Mouse (Mus musculus): Measurements from ENCODE around the gene Taf1b. TPM values are rescaled to one million over a fixed set of nuclear protein-coding genes. Genes with fewer than 3 reads are reported as not detected.

Gene Taf1b
- polyA plus RNA-seq, 1 experiment: 35.9 TPM

GRCm38 (mm10) chr12:24592055-24592454, 93.9 kb downstream of the Taf1b start:
- no peaks in the 10 kb centered on the region for H3K27me3 ChIP-seq (ENCODE audit: control insufficient read depth, insufficient read depth, low read length, poor library complexity, severe bottlenecking)
- TF ChIP-seq POLR2A (IDR thresholded peaks at IDR 0.05; ENCODE audit: insufficient read depth, low read length) (no peak), CTCF (IDR thresholded peaks at IDR 0.05; ENCODE audit: low read depth, low read length) (no peak), EP300 (IDR thresholded peaks at IDR 0.05; ENCODE audit: insufficient read depth, low read depth, low read length) (no peak)
- H3K36me3 ChIP-seq (ENCODE audit: control insufficient read depth, insufficient read depth, low read length, poor library complexity, severe bottlenecking): no peaks in the 10 kb centered on the region; the same call in 1 of the 2 replicates
- H3K4me1 ChIP-seq (ENCODE audit: control insufficient read depth, insufficient read depth, low read length): peaks cover 9% of the 10 kb centered on the region
- no peak overlapping the region for H3K9ac ChIP-seq (ENCODE audit: low read depth, poor library complexity, severe bottlenecking)
- no peak overlapping the region for H3K27ac ChIP-seq (ENCODE audit: insufficient read depth, low read length)
- H3K9me3 ChIP-seq (replicated peaks; ENCODE audit: control insufficient read depth, insufficient read depth, low read length, poor library complexity, severe bottlenecking): no peaks in the 10 kb centered on the region
- no peak overlapping the region for H3K4me3 ChIP-seq (ENCODE audit: low read depth, low read length)

- Histone ChIP-seq H3K27me3 (ENCODE audit: control insufficient read depth, insufficient read depth, low read length, poor library complexity, severe bottlenecking) (no peaks in the 10 kb centered on the region), H3K4me1 (ENCODE audit: control insufficient read depth, insufficient read depth, low read length) (peaks cover 9% of the 10 kb centered on the region), H3K4me3 (ENCODE audit: low read depth, low read length) (peak overlapping the region; percentile 10; the same call in 1 of the 2 replicates), H3K36me3 (ENCODE audit: control insufficient read depth, insufficient read depth, low read length, poor library complexity, severe bottlenecking) (no peaks in the 10 kb centered on the region), H3K9me3 (replicated peaks; ENCODE audit: control insufficient read depth, insufficient read depth, low read length, poor library complexity, severe bottlenecking) (no peaks in the 10 kb centered on the region), H3K27ac (ENCODE audit: insufficient read depth, low read length) (0 out of 2 replicates have a peak overlapping the region, but pooled peaks have one; percentile 13), H3K9ac (ENCODE audit: low read depth, poor library complexity, severe bottlenecking) (no peak overlapping the region)
- TF ChIP-seq EP300 (IDR thresholded peaks at IDR 0.05; ENCODE audit: insufficient read depth, low read depth, low read length) (no peak), POLR2A (IDR thresholded peaks at IDR 0.05; ENCODE audit: insufficient read depth, low read length) (no peak), CTCF (IDR thresholded peaks at IDR 0.05; ENCODE audit: low read depth, low read length) (no peak)
Measured at GRCm38 (mm10) chr12:24592956-24593672, 95.0 kb downstream of the Taf1b start.

- Histone ChIP-seq H3K4me3 (ENCODE audit: low read depth, low read length) (no peak overlapping the region), H3K9me3 (replicated peaks; ENCODE audit: control insufficient read depth, insufficient read depth, low read length, poor library complexity, severe bottlenecking) (no peaks in the 10 kb centered on the region), H3K27ac (ENCODE audit: insufficient read depth, low read length) (no peak overlapping the region), H3K27me3 (ENCODE audit: control insufficient read depth, insufficient read depth, low read length, poor library complexity, severe bottlenecking) (no peaks in the 10 kb centered on the region), H3K9ac (ENCODE audit: low read depth, poor library complexity, severe bottlenecking) (no peak overlapping the region), H3K36me3 (ENCODE audit: control insufficient read depth, insufficient read depth, low read length, poor library complexity, severe bottlenecking) (no peaks in the 10 kb centered on the region), H3K4me1 (ENCODE audit: control insufficient read depth, insufficient read depth, low read length) (peaks cover 9% of the 10 kb centered on the region)
- TF ChIP-seq CTCF (IDR thresholded peaks at IDR 0.05; ENCODE audit: low read depth, low read length) (no peak), EP300 (IDR thresholded peaks at IDR 0.05; ENCODE audit: insufficient read depth, low read depth, low read length) (no peak), POLR2A (IDR thresholded peaks at IDR 0.05; ENCODE audit: insufficient read depth, low read length) (no peak)
Measured at GRCm38 (mm10) chr12:24597376-24597775, 99.2 kb downstream of the Taf1b start.

GRCm38 (mm10) chr12:24599366-24599895, 101.3 kb downstream of the Taf1b start:
- Histone ChIP-seq H3K9ac (ENCODE audit: low read depth, poor library complexity, severe bottlenecking) (no peak overlapping the region), H3K4me1 (ENCODE audit: control insufficient read depth, insufficient read depth, low read length) (no peaks in the 10 kb centered on the region), H3K27me3 (ENCODE audit: control insufficient read depth, insufficient read depth, low read length, poor library complexity, severe bottlenecking) (no peaks in the 10 kb centered on the region), H3K4me3 (ENCODE audit: low read depth, low read length) (no peak overlapping the region), H3K27ac (ENCODE audit: insufficient read depth, low read length) (no peak overlapping the region), H3K36me3 (ENCODE audit: control insufficient read depth, insufficient read depth, low read length, poor library complexity, severe bottlenecking) (no peaks in the 10 kb centered on the region), H3K9me3 (replicated peaks; ENCODE audit: control insufficient read depth, insufficient read depth, low read length, poor library complexity, severe bottlenecking) (no peaks in the 10 kb centered on the region)
- no peak for TF ChIP-seq CTCF (IDR thresholded peaks at IDR 0.05; ENCODE audit: low read depth, low read length)
- TF ChIP-seq EP300 (IDR thresholded peaks at IDR 0.05; ENCODE audit: insufficient read depth, low read depth, low read length): no peak
- no peak for TF ChIP-seq POLR2A (IDR thresholded peaks at IDR 0.05; ENCODE audit: insufficient read depth, low read length)

GRCm38 (mm10) chr12:24600074-24600473, 101.9 kb downstream of the Taf1b start:
- Histone ChIP-seq H3K27me3 (ENCODE audit: control insufficient read depth, insufficient read depth, low read length, poor library complexity, severe bottlenecking) (no peaks in the 10 kb centered on the region), H3K27ac (ENCODE audit: insufficient read depth, low read length) (no peak overlapping the region), H3K9ac (ENCODE audit: low read depth, poor library complexity, severe bottlenecking) (no peak overlapping the region), H3K4me3 (ENCODE audit: low read depth, low read length) (no peak overlapping the region), H3K36me3 (ENCODE audit: control insufficient read depth, insufficient read depth, low read length, poor library complexity, severe bottlenecking) (no peaks in the 10 kb centered on the region), H3K9me3 (replicated peaks; ENCODE audit: control insufficient read depth, insufficient read depth, low read length, poor library complexity, severe bottlenecking) (no peaks in the 10 kb centered on the region), H3K4me1 (ENCODE audit: control insufficient read depth, insufficient read depth, low read length) (no peaks in the 10 kb centered on the region)
- TF ChIP-seq POLR2A (IDR thresholded peaks at IDR 0.05; ENCODE audit: insufficient read depth, low read length): no peak
- TF ChIP-seq EP300 (IDR thresholded peaks at IDR 0.05; ENCODE audit: insufficient read depth, low read depth, low read length): no peak
- TF ChIP-seq CTCF (IDR thresholded peaks at IDR 0.05; ENCODE audit: low read depth, low read length): no peak

- TF ChIP-seq POLR2A (IDR thresholded peaks at IDR 0.05; ENCODE audit: insufficient read depth, low read length) (no peak), CTCF (IDR thresholded peaks at IDR 0.05; ENCODE audit: low read depth, low read length) (peak; percentile 84)
- Histone ChIP-seq H3K9me3 (replicated peaks; ENCODE audit: control insufficient read depth, insufficient read depth, low read length, poor library complexity, severe bottlenecking) (no peaks in the 10 kb centered on the region), H3K4me1 (ENCODE audit: control insufficient read depth, insufficient read depth, low read length) (no peaks in the 10 kb centered on the region), H3K36me3 (ENCODE audit: control insufficient read depth, insufficient read depth, low read length, poor library complexity, severe bottlenecking) (no peaks in the 10 kb centered on the region), H3K27ac (ENCODE audit: insufficient read depth, low read length) (no peak overlapping the region), H3K9ac (ENCODE audit: low read depth, poor library complexity, severe bottlenecking) (no peak overlapping the region), H3K4me3 (ENCODE audit: low read depth, low read length) (no peak overlapping the region), H3K27me3 (ENCODE audit: control insufficient read depth, insufficient read depth, low read length, poor library complexity, severe bottlenecking) (no peaks in the 10 kb centered on the region)
Measured at GRCm38 (mm10) chr12:24600806-24601205, 102.6 kb downstream of the Taf1b start.

All from ES-Bruce4 (cell line).